Mouse (Mus musculus): ENCODE results near the gene Sfpq. TPM values are rescaled to one million over a fixed set of nuclear protein-coding genes. Genes with fewer than 3 reads are reported as not detected.

Sfpq gene
- polyA plus RNA-seq, 1 experiment from 2014 or later: 160 TPM

- DNase-seq (ENCODE audit: low spot score, missing footprints): peak; percentile 90
- H3K9me3 ChIP-seq (ENCODE audit: control insufficient read depth, low read length): no peaks in the 10 kb centered on the region
- H3K27ac ChIP-seq (ENCODE audit: low read depth, low read length): no peak overlapping the region
- peak overlapping the region; percentile 100 for H3K9ac ChIP-seq (ENCODE audit: low read length)
- peaks cover 29% of the 10 kb centered on the region for H3K36me3 ChIP-seq (ENCODE audit: control insufficient read depth, insufficient read depth, low read length)
- no peaks in the 10 kb centered on the region for H3K27me3 ChIP-seq (ENCODE audit: control insufficient read depth, insufficient read depth, low read length)
- peak overlapping the region; percentile 89 for H3K4me2 ChIP-seq
- H3K4me3 ChIP-seq (ENCODE audit: low read depth, low read length): peak overlapping the region; percentile 100
- WGBS: 6% methylated on average over 9 of the region's 9 CpGs
- H3K4me1 ChIP-seq (ENCODE audit: control insufficient read depth, insufficient read depth, low read length): peaks cover 15% of the 10 kb centered on the region
- ATAC-seq (ENCODE audit: low FRiP score): no peak
Observed at GRCm38 (mm10) chr4:127023201-127023600, 2.1 kb downstream of the Sfpq start.

GRCm38 (mm10) chr4:127024240-127024639, 3.1 kb downstream of the Sfpq start:
- H3K4me2 ChIP-seq: peak overlapping the region; percentile 89
- peaks cover 15% of the 10 kb centered on the region for H3K4me1 ChIP-seq (ENCODE audit: control insufficient read depth, insufficient read depth, low read length)
- ATAC-seq (ENCODE audit: low FRiP score) (no peak), DNase-seq (ENCODE audit: low spot score, missing footprints) (peak; percentile 84)
- peaks cover 34% of the 10 kb centered on the region for H3K36me3 ChIP-seq (ENCODE audit: control insufficient read depth, insufficient read depth, low read length)
- no peaks in the 10 kb centered on the region for H3K27me3 ChIP-seq (ENCODE audit: control insufficient read depth, insufficient read depth, low read length)
- no peaks in the 10 kb centered on the region for H3K9me3 ChIP-seq (ENCODE audit: control insufficient read depth, low read length)
- whole genome bisulfite sequencing: 82% methylated on average over 1 of the region's 1 CpGs
- H3K9ac ChIP-seq (ENCODE audit: low read length): no peak overlapping the region; the same call in 1 of the 2 replicates
- no peak overlapping the region for H3K27ac ChIP-seq (ENCODE audit: low read depth, low read length)
- H3K4me3 ChIP-seq (ENCODE audit: low read depth, low read length): peak overlapping the region; percentile 100

- Histone ChIP-seq H3K4me3 (ENCODE audit: low read depth, low read length) (no peak overlapping the region), H3K9me3 (ENCODE audit: control insufficient read depth, low read length) (no peaks in the 10 kb centered on the region), H3K27ac (ENCODE audit: low read depth, low read length) (no peak overlapping the region), H3K9ac (ENCODE audit: low read length) (no peak overlapping the region), H3K36me3 (ENCODE audit: control insufficient read depth, insufficient read depth, low read length) (peaks cover 41% of the 10 kb centered on the region), H3K4me1 (ENCODE audit: control insufficient read depth, insufficient read depth, low read length) (peaks cover 15% of the 10 kb centered on the region), H3K4me2 (no peak overlapping the region), H3K27me3 (ENCODE audit: control insufficient read depth, insufficient read depth, low read length) (no peaks in the 10 kb centered on the region)
- WGBS: 95% methylated on average over 4 of the region's 4 CpGs
- ATAC-seq (ENCODE audit: low FRiP score) (no peak), DNase-seq (ENCODE audit: low spot score, missing footprints) (peak; percentile 83)
Observed at GRCm38 (mm10) chr4:127026826-127027225, 5.7 kb downstream of the Sfpq start.

GRCm38 (mm10) chr4:127027228-127028190, 6.4 kb downstream of the Sfpq start:
- H3K27me3 ChIP-seq (ENCODE audit: control insufficient read depth, insufficient read depth, low read length): no peaks in the 10 kb centered on the region
- H3K4me3 ChIP-seq (ENCODE audit: low read depth, low read length): no peak overlapping the region
- ATAC-seq (ENCODE audit: low FRiP score): peak; percentile 35; the same call in 1 of the 2 replicates
- H3K4me1 ChIP-seq (ENCODE audit: control insufficient read depth, insufficient read depth, low read length): peaks cover 15% of the 10 kb centered on the region
- no peak overlapping the region for H3K9ac ChIP-seq (ENCODE audit: low read length)
- H3K36me3 ChIP-seq (ENCODE audit: control insufficient read depth, insufficient read depth, low read length): peaks cover 45% of the 10 kb centered on the region
- no peak overlapping the region for H3K4me2 ChIP-seq
- 79% methylated on average over 4 of the region's 4 CpGs for WGBS
- H3K9me3 ChIP-seq (ENCODE audit: control insufficient read depth, low read length): no peaks in the 10 kb centered on the region
- no peak overlapping the region for H3K27ac ChIP-seq (ENCODE audit: low read depth, low read length)
- DNase-seq (ENCODE audit: low spot score, missing footprints): peak; percentile 92

- no peaks in the 10 kb centered on the region for H3K27me3 ChIP-seq (ENCODE audit: control insufficient read depth, insufficient read depth, low read length)
- peaks cover 23% of the 10 kb centered on the region; the same call in 1 of the 2 replicates for H3K36me3 ChIP-seq (ENCODE audit: control insufficient read depth, insufficient read depth, low read length)
- 93% methylated on average over 3 of the region's 3 CpGs for WGBS
- no peak overlapping the region for H3K4me2 ChIP-seq
- H3K9ac ChIP-seq (ENCODE audit: low read length): no peak overlapping the region
- no peaks in the 10 kb centered on the region for H3K9me3 ChIP-seq (ENCODE audit: control insufficient read depth, low read length)
- no peak overlapping the region for H3K27ac ChIP-seq (ENCODE audit: low read depth, low read length)
- DNase-seq (ENCODE audit: low spot score, missing footprints) (peak; percentile 88), ATAC-seq (ENCODE audit: low FRiP score) (no peak)
- H3K4me1 ChIP-seq (ENCODE audit: control insufficient read depth, insufficient read depth, low read length): no peaks in the 10 kb centered on the region
- H3K4me3 ChIP-seq (ENCODE audit: low read depth, low read length): no peak overlapping the region
Observed at GRCm38 (mm10) chr4:127037158-127037557, 16.0 kb downstream of the Sfpq start.

GRCm38 (mm10) chr4:127037908-127038827, 17.0 kb downstream of the Sfpq start:
- 0 out of 2 replicates have a peak, but pooled peaks have one; percentile 15 for ATAC-seq (ENCODE audit: low FRiP score)
- 91% methylated on average over 8 of the region's 8 CpGs for WGBS

GRCm38 (mm10) chr4:127038828-127039349, 17.8 kb downstream of the Sfpq start:
- H3K27ac ChIP-seq (ENCODE audit: low read depth, low read length): no peak overlapping the region
- H3K9me3 ChIP-seq (ENCODE audit: control insufficient read depth, low read length): no peaks in the 10 kb centered on the region
- no peaks in the 10 kb centered on the region for H3K4me1 ChIP-seq (ENCODE audit: control insufficient read depth, insufficient read depth, low read length)
- H3K27me3 ChIP-seq (ENCODE audit: control insufficient read depth, insufficient read depth, low read length): no peaks in the 10 kb centered on the region
- no peak overlapping the region for H3K4me2 ChIP-seq
- H3K9ac ChIP-seq (ENCODE audit: low read length): no peak overlapping the region
- peaks cover 17% of the 10 kb centered on the region; the same call in 1 of the 2 replicates for H3K36me3 ChIP-seq (ENCODE audit: control insufficient read depth, insufficient read depth, low read length)
- DNase-seq (ENCODE audit: low spot score, missing footprints): peak; percentile 87
- H3K4me3 ChIP-seq (ENCODE audit: low read depth, low read length): no peak overlapping the region
- 92% methylated on average over 3 of the region's 3 CpGs for WGBS
- 0 out of 2 replicates have a peak, but pooled peaks have one; percentile 19 for ATAC-seq (ENCODE audit: low FRiP score)

More at GRCm38 (mm10) chr4:127037908-127038827, 17.0 kb downstream of the Sfpq start:
- Histone ChIP-seq H3K4me2 (no peak overlapping the region), H3K4me1 (ENCODE audit: control insufficient read depth, insufficient read depth, low read length) (no peaks in the 10 kb centered on the region), H3K27me3 (ENCODE audit: control insufficient read depth, insufficient read depth, low read length) (no peaks in the 10 kb centered on the region), H3K27ac (ENCODE audit: low read depth, low read length) (no peak overlapping the region), H3K4me3 (ENCODE audit: low read depth, low read length) (no peak overlapping the region), H3K36me3 (ENCODE audit: control insufficient read depth, insufficient read depth, low read length) (peaks cover 20% of the 10 kb centered on the region; the same call in 1 of the 2 replicates), H3K9ac (ENCODE audit: low read length) (no peak overlapping the region), H3K9me3 (ENCODE audit: control insufficient read depth, low read length) (no peaks in the 10 kb centered on the region)
- DNase-seq (ENCODE audit: low spot score, missing footprints): peak; percentile 89

- no peak overlapping the region for H3K9ac ChIP-seq (ENCODE audit: low read length)
- H3K27me3 ChIP-seq (ENCODE audit: control insufficient read depth, insufficient read depth, low read length): no peaks in the 10 kb centered on the region
- no peak overlapping the region for H3K27ac ChIP-seq (ENCODE audit: low read depth, low read length)
- H3K4me3 ChIP-seq (ENCODE audit: low read depth, low read length): no peak overlapping the region
- no peak for DNase-seq (ENCODE audit: low spot score, missing footprints)
- 83% methylated on average over 3 of the region's 3 CpGs for WGBS
- no peak overlapping the region for H3K4me2 ChIP-seq
- H3K4me1 ChIP-seq (ENCODE audit: control insufficient read depth, insufficient read depth, low read length): no peaks in the 10 kb centered on the region
- no peaks in the 10 kb centered on the region for H3K9me3 ChIP-seq (ENCODE audit: control insufficient read depth, low read length)
- peaks cover 17% of the 10 kb centered on the region; the same call in 1 of the 2 replicates for H3K36me3 ChIP-seq (ENCODE audit: control insufficient read depth, insufficient read depth, low read length)
- ATAC-seq (ENCODE audit: low FRiP score): peak; percentile 43; the same call in 1 of the 2 replicates
Observed at GRCm38 (mm10) chr4:127039871-127040483, 18.9 kb downstream of the Sfpq start.

Data from midbrain, embryonic 11.5 days (tissue).